Mouse (Mus musculus): ENCODE data around the gene Zscan2.

Gene Zscan2

DNA sequence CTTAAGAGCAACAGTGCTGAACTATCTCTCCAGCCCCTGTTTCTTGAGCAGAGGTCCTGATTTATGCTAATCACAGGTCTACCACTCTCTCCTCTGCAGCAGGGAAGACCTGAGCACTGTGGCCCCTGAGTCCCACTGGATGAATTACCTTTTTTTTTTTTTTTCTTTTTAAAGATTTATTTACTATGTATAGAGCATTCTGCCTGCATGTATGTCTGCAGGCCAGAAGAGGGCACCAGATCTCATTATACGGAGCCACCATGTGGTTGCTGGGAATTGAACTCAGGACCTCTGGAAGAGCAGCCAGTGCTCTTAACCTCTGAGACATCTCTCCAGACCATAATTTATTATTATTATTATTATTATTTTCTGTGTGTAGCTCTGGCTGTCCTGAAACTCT, 24.9 kb downstream of the Zscan2 start:
- DNase-seq, result no peak

DNA sequence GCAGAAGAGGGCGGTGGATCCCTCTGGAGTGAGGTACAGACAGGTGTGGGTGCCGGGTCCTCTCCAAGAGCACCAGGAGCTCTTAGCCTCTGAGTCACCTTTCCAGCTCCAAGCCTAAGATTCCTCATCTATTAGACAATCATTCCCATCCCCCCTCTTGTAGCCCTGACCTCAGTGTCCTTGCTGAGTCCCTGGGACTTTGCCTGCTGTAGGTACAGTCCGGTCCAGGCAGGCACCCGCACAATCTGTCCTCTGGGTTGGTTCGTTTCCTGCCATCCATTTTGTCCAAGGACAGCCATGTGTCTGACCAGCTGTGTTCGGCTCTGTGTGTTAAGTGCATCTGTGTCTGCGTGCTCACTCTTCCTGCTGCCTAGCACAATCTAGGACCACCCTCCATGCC, 27.9 kb downstream of the Zscan2 start:
- DNase-seq, result no peak

DNA sequence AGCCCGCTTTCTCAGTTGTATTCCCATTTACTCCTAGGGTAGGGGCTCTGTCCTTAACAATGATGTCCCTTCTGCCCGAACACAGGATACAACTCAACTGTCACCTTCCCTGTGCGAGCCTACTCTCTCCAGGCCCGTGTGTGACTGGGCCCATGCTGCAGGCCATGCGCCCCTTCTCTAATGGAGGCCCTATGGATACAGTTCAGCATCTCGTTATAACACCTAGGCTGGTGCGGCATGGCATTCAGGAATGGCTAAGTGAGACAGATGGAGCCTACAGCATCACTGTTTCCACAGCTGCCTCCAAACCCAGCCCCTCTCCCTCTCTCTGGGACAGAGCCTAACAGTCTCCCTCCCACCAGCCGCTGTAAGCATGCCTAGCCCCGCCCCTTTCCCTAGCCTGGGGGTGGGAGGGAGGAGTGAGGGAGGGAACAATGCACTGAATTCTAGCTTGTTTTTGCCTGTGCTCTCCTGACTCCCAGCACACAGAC, 28.3 kb downstream of the Zscan2 start:
- no peak for DNase-seq

DNA sequence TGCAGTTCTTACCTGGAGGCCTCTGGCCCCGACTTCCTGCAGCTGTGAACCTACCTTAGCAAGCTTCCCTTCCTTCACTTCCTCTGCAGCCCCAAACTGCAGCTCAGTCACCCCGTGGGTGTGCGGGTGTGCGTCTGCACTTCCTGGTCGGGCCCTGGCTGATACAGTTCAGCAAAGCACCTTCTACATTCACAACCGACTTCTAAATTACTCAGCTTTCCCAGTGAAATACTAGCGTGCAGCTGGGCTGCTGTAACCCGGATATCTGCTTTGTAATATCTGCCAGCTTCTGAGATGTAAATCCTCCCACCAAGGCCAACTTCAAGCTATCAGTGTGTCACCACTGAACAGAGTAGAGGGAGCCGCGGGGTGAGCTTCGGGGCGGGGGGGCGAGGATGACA, 29.1 kb downstream of the Zscan2 start:
- DNase-seq, result no peak

DNA sequence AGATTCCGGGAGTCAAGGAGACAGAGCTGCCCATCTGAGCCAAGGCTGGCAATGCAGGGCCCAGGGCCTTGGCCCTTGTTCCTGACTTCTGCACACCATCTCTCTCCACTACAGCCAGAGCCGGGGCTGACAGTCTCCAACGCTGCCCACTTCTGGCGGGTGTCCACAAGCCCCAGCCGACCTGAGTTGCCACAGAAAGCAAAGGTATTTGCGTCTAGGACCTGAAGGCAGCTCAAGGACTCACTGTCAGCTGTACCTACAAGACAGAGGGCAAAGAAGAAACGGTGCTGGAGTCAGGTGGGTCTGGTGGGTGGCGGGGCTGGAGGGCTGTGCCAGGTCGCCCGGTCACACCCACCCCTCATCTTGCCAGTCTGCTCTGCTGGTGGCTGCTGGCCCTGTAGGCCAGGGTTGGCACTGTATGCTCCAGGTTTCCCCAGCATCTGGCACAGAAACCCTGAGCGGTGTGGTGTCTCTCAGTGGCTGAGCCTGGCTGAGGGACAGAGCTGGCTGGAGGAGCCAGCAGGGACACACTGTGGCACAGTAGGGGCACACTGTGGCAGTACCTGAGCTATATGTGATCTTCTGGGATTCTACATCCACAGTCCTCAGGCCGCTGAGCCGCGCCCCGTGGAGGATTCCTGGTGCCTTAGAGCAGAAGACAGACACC, 32.5 kb downstream of the Zscan2 start:
- peak; percentile 52 for DNase-seq

DNA sequence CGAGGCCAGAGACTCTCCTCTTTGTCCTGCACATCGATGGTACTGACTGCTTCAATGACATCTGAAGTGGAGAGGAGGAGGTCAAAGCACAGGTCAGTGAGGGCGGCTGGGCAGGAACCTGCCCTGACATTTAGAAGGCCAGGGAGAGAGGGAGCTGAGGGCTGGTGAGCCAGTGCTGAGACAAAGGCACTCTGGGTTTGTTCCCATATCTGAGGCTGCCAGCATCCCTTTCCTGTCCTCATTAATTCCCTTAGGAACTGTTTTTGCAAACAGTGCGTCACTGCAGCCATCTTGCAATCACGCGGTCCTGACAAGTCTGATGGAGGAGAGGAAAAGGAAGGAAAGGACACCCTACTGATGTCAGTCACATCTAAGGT, 33.0 kb downstream of the Zscan2 start:
- DNase-seq, result no peak

DNA sequence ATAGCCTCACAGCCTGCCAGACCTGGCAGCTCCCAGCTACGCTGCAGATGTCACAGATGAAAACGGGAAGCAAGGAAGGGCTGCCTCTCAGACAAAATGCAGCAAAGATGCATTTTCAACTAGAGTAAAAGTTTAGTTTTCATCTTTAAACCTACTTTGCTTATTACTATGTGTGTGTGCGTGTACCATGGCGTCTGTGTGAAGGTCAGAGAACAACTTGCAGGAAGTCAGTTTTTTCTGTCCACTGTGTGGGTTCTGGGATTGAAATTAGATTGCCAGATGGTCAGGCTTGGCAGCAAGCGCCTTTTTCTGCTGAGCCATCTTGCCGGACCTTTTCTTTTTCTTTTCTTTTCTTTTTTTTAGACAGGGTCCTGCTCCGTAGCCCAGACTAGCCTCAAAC, 33.5 kb downstream of the Zscan2 start:
- peak; percentile 57 for DNase-seq

DNA sequence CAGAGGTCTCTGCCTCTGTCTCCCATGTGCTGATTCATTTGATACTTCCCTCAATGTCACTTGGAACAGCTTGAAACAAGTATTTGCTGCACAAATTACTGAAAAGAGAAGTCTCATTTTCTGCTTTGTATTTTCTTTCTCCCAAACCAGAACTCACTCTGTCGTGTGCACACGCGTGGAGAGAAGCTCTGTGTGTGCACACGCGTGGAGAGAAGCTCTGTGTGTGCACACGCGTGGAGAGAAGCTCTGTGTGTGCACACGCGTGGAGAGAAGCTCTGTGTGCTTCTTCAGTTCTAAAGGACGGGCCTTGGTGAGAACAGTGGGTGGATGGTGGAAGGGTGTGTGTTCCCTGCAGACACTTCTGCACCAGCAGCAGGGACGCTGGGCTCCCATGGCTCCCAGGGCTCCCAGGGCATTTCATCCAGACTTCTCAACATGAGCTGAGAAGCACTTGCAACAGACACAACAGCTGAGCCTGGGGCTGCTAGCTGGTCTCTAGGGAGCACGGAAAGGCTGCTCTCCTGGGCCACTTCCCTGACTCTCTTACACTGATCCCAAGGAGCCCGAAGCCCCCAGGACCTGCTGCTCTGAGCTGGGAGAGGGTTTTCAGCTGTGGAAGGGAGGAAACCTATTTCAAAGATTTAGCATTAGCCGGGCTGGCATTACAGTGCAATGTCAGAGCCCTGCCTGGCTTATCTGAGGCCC, 34.2 kb downstream of the Zscan2 start:
- no peak for DNase-seq

DNA sequence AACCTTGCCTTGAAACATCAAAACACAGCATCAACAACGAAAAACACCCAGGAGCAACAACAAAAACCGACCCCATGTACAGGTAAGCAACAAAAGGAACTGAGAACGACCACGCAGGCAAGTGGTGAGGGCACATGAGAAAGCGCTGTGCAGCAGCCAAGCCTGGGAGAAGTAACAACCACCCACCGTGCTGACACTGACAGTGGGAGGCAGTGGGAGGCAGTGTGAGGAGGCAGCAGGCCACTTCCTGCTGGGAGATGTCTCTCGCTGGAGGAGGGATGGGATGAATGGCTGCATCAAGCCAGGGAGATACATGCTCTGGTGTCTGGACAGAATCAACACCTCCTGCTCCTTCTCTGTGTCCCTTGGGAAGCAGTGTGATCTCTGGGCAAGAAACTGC, 36.4 kb downstream of the Zscan2 start:
- no peak for DNase-seq

DNA sequence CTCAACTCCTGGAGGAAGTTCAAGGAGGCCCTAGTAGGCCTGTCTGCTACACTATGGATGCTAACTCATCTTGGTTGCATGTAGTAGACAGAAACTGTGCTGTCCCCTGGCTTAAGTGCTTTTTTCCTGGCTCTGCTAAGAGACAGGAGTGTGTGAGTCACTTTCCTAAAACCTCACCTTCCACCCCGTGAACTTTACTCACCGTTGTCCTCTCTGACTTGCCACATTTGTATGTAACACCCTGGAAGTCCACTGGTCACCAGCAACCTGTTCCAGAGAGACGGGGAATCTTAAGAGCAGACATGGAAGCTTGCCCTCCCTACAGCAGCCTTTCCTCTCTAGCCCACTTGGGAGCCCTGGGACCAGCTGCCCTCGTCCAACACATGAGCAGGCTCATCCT, 37.0 kb downstream of the Zscan2 start:
- no peak for DNase-seq

DNA sequence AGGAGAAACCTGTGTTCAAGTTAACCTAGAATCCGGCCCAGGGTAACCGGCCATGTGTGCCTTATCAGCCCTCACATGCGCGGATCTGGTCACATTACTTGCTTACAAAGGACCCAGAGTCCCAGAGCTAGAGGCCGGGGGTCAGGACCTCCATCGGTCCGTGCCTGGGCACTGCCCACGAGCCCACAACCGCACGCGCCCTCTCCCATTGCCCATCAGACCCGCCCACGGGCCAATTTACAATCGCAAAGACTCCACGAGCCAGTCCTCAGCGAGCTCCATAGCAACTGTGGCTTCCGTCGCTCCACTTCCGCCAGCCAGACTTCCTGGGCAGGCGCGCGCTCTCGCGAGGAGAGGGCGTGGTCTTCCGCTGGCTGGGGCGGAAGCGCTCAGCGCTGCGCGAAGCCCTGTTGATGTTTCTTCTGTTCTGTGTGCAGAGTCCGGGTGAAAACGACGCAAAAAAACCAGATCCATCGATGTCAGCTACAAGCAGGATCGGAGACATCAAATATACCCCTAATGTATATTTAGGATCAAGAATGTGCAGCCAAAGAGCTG, 40.3 kb downstream of the Zscan2 start, which contains the start of gene Wdr73:
Gene Wdr73 (minus strand): TSS at position 326 of the 558 bp plus-strand sequence.
- DNase-seq, result peak; percentile 77

DNA sequence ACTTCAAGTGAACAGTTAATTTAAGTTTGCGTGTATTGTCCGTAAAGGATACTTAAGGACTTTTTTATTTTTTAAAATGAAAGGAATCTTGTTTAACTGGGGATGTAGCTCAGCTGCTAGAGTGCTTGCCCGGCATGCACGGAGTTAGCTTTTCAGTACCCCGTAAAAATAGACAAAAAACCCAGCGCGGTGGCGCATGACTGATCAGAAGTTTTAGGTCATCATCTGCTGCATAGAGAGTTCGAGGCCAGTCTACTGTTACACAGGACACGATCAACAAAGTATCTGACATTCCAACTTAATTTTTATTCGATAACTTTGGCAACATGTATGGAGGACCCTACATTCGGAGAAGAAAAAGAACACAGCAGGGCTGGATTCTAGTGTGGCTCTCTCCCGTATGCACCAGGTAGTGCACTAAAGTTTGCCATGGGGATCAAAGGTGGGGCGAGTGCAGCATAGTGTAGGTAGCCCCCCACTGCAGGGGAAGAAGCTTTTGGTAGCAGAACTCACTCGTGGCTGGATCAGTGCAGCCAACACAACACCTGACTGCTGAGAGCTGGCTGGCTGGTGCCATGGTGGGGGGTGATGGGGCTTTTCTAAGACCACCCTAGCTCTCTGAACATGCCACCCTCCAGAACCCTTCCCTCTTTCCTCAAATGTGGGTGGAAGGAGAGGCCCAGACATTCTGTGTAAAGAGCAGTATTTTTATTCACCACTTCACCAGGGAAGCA, 41.0 kb downstream of the Zscan2 start:
- no peak for DNase-seq

DNA sequence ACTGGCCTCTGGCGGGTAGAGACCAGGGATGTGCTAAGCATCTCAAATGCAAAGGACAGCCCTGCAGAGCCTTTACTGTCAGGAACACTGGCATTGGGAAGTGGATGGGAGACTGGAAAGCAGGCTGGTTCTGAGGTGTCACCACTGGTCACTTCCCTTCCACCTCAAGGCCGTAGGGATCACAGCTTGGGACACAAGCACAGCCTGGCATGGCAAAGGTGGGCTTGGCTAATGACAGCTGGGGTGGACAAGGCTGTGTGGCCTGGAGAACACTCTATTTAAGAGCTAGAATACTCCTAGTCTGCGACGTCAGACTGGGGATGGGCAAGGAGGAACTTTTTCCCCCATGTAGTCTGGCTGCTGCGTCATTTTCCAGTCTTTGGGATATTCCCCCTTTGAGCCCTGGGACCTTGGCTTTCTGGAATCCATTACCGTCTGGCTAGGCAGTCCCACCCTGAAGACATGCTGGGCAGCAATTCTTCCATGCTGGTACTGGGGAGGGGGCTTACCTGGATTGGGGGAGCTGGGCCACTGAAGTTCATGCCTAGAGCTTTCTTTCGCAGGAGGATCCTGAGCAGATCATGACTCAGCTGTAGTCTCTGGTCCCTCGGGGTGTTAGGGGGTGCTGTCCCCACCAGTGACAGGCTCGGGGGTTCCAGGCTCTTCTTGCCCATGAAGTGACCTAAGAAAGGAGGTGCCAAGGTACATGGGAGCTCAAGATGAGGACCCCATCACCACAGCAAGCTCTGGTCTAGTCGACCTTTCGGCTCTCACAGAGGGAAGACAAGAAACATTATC, 43.1 kb downstream of the Zscan2 start:
- DNase-seq, result no peak

DNA sequence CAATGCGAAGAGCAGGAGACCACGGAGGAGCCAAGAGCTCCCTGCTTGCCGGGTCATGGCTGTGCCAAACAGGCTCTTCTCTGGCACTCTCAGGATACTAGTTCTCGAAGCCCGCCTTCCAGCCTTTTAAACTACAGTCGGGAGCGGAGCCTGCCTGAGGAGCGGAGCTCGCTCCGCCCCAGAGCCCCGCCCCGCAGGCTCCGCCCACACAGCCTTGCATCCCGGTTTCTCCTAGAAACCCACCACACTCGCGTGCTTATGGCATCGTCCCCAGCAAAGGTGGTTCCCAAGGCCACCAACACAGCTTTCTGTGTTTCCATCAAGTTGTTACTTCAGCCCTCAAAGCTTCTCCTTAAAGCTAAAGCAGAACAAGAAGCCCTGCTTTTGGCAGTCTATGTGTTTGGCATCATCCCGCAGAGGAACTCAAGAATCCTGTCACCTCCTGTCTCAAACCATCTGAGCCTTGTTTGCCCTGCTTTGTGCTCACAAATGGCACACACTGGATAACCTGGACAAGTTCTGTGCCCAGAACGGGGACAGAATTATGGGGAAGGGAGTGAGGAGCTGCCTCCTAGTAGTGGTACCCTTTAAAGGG, 44.3 kb downstream of the Zscan2 start, which contains the start of gene Nmb:
Gene Nmb (minus strand): TSS at position 156 of the 595 bp plus-strand sequence.
- peak; percentile 55 for DNase-seq

DNA sequence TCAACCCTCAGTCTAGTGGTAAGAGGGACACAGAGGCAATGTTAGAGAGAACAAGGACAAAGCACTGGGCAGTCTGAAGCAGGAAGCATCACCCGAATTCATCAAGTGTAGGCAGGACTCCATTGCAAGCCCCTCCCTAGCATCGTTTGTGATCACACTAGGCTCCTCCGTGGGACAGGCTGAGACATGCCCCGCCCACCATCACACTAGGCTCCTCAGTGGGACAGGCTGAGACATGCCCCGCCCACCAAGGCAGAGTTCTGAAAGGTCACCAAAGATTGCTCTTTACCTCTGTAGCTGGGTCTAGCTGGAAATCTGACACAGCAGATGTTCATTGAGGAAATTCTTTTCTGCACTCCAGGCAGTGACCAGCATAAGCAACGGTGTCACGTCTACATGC, 50.3 kb downstream of the Zscan2 start:
- no peak for DNase-seq

DNA sequence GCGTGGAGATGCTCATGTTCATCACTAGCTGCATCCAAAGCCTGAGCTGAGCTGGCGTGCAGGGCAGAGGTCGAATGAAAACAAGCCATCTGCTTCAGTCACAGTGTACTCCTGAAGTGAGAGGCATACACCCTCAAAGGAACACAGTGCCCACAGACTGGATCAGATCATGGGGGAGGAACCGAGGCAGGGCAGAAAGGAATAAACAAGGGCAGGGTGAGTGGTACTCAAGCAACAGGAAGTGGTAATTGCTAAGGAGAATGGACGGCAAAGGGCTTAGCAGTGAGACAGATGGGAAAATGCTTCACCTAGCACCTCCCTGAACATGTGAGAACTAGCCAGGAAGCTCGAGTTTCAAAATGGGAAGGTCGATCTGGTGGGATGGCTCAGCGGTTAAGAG, 51.8 kb downstream of the Zscan2 start:
- DNase-seq, result no peak

DNA sequence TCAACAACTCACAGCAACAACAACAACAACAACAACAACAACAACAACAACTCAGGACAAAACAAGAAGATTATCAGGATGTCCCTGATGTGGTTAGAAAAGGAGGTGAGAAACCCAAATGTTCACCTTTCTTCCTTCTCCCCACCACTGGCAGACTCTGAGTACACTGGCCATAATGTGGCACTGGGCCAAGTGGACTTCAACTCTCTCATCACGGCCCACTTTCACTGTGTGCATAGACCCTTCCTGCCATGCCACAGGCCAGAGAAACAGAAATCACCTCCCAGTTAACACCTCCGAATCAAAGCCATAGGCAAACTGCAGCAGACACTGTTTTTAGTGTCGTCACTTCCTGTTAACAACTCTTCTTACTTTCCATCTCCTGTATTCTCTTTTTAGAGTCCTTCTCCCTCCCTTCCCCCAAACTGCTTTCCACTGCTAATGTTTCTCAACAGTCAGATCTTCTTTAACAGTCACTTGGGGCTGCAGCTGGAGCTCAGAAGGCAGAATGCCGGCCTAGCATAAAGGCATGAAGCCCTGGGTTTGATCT, 57.3 kb downstream of the Zscan2 start:
- no peak for DNase-seq

DNA sequence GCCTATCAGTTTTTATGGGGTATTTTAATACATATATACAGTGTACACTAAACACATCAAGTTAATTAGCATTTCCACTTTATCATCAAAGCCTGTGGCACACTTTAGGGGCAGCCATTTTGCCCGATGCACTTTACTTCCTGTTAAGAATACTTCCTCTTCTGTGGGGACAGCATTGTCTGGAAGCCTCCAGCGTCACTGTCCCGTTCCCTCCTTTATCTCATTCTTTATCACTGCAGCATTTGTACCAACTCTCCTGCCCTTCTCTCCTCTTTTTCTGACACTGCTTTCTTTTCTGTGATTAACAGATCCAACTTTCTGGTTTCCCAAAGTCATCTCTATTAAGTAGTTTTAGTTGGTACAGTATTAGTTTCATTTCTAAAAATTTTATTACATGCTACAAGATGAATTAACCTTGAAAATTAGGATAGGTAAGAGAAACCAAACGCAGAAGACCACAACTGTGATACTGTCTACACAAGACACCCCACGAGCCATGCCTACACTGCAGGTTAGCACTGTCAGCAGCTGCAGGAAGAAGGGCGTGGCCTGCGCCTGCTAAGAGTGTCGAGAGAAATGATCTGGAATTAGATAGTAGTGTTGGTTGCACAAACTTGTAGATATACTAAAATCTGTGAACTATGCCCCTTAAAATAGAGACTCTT, 58.4 kb downstream of the Zscan2 start:
- DNase-seq, result no peak

DNA sequence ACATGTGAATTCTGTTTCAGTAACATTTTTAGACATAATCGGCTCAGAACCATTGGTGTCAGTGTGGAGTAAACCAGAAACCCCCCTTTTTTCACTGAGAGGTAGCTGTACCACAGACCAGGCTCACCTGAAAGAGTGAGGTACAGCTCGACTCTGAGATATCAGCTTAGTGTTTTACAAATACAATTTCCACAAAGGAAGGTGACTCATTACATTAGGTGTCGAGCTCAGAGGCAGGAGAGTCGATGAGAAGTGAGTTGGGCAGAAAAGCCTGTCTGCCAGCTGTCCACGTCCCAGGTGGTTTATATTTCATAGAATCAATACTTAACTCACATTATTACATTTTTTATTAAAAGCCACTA, 58.9 kb downstream of the Zscan2 start:
- DNase-seq, result no peak

DNA sequence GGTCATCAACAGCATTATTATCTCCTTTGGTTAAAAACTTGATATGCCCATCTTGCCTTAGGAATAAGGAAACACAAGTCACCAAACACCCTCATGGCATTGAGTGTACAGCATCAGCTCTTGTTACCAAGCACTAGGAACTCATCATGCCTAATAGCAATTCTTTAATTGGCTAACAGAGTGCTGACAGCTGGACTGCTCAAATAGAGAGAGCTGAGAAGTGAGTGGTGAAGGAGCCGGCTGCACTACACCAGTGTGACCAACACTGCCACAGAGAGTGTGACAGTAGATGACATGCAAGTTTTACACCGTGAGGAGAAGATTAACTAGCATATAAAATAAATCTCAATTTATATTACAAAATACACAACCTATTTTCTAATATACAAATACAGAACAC, 62.4 kb downstream of the Zscan2 start:
- no peak for DNase-seq
